In genomic region chr15:84262630-84263029, GRCm38 (mm10) we compare ENCODE assay signal across 16 mouse cellular contexts.
"Had no signal": no experiment of that assay in that cellular context is flagged by ENCODE, and none has a peak within 500 bp of the region (broad histone marks: within the 10 kb centered on the region; RNA-seq: fewer than 3 reads in every experiment).

No protein-coding gene starts in this region.

- H3K4me1 ChIP-seq: stomach, embryonic 15.5 days had no signal

- DNase-seq: retina, postnatal 1 day; right cerebral cortex, adult 18-20 months; right cerebral cortex, postnatal 14 days; right cerebral cortex, postnatal 25 days; right cerebral cortex, postnatal 4 days; spleen, adult 18-20 months; thymus, adult 18-20 months; thymus, adult 2 months; thymus, postnatal 14 days; thymus, postnatal 25 days; thymus, postnatal 36 days; thymus, postnatal 4 days had no signal

- H3K4me2 ChIP-seq: neural tube, embryonic 13.5 days; neural tube, embryonic 15.5 days; stomach, embryonic 15.5 days had no signal

- H3K9me3 ChIP-seq: neural tube, embryonic 13.5 days; neural tube, embryonic 15.5 days; stomach, embryonic 15.5 days had no signal

- H3K36me3 ChIP-seq: neural tube, embryonic 13.5 days; neural tube, embryonic 15.5 days; stomach, embryonic 15.5 days had no signal

- H3K27ac ChIP-seq: neural tube, embryonic 13.5 days; neural tube, embryonic 15.5 days; stomach, embryonic 15.5 days; stomach, postnatal 0 days had no signal

- H3K4me3 ChIP-seq: neural tube, embryonic 13.5 days; neural tube, embryonic 15.5 days; stomach, embryonic 15.5 days had no signal

- H3K9ac ChIP-seq: neural tube, embryonic 13.5 days; neural tube, embryonic 15.5 days; stomach, embryonic 15.5 days had no signal

- H3K27me3 ChIP-seq: neural tube, embryonic 13.5 days; stomach, embryonic 15.5 days had no signal
